Mouse (Mus musculus) liver, postnatal 0 days (tissue): ENCODE measurements around the gene Lyst.

Source experiments
- CTCF ChIP-seq: sonication (generic); IDR thresholded peaks from 2 replicates; pipeline ENCODE4 v1.5.1; 2016; ENCODE audit warnings: antibody characterized with exemption, low read depth
- EP300 ChIP-seq: IDR thresholded peaks from 2 replicates; pipeline ENCODE4 v1.6.1; 2016; ENCODE audit warnings: antibody characterized with exemption, low read depth, mild to moderate bottlenecking

GRCm38 (mm10) chr13:13553660-13554059, 36.5 kb upstream of the Lyst start:
- TF ChIP-seq CTCF = no peak
- no peak for TF ChIP-seq EP300
